Mouse (Mus musculus): ENCODE results near the gene Lrrc3b.

The Lrrc3b gene

GRCm38 (mm10) chr14:15438485-15439157, at the start of gene Lrrc3b:
Lrrc3b (minus strand) TSS chr14:15438987.
- peak; percentile 18 for DNase-seq

GRCm38 (mm10) chr14:15477668-15478067, 38.9 kb upstream of the Lrrc3b start:
- DNase-seq = no peak

DNA sequence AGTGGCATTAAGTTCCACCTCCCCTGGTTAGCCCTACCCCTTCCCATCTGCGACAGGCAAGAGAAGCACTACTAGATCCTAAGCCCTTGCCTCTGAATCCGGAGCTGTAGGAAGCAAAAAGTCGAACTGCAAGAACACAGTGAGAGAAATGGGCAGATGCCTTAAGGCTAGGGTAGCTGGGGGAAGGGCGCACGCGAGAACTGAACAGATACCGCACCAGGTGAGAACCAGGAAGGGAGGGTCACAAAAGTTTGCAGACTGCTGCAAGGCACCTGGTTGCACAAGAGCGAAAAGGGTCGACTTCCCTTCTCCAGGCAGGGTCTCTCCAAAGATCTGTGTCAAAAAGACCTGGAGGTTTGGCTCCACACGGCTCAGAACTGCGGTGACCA, 697 bp downstream of the Lrrc3b start:
- DNase-seq = no peak

GRCm38 (mm10) chr14:15437501-15437941, 1.3 kb downstream of the Lrrc3b start:
- no peak for DNase-seq

DNA sequence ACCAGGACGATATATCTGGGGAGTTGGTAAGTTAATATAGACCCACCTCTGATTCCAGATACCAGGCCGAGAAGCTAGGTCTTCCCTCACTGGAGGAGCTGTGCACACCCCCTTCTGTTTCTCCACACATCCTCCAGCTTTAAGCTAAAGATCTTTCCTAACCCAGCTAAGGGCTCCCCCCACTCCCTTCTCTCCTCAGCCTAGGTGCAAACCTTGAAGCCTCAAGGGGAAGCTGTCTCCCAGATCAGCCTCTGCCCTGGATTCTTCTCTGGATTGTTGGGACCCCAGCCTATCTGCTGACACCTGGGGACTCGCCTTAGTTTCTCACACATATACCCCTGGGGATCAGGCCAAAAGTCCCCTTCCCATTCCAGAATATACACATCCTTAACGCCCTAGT, 1.7 kb downstream of the Lrrc3b start:
- DNase-seq = no peak

DNA sequence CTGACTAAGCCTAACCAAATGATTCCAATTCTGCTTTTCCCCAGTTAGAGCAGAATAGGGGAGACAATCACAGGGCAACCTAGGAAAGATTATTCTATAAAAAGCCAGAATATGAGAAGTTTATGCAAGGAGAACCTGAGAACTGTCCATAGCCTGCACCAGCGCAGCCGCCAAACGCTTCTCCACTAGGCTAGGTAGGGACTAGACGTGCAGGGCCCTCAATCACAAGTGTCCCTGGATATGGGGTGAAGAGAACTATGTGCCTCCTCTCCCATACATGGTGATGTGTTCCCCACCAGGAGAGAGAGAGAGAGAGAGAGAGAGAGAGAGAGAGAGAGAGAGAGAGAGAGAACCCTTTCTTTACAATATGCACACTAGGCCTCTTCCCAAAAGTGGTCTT, 2.2 kb downstream of the Lrrc3b start:
- DNase-seq = no peak

GRCm38 (mm10) chr14:15432396-15432795, 6.4 kb downstream of the Lrrc3b start:
- DNase-seq = no peak

- no peak for DNase-seq
Observed at GRCm38 (mm10) chr14:15421624-15422023, 17.2 kb downstream of the Lrrc3b start.

- DNase-seq = no peak
Observed at GRCm38 (mm10) chr14:15410686-15411534, 27.9 kb downstream of the Lrrc3b start.

DNA sequence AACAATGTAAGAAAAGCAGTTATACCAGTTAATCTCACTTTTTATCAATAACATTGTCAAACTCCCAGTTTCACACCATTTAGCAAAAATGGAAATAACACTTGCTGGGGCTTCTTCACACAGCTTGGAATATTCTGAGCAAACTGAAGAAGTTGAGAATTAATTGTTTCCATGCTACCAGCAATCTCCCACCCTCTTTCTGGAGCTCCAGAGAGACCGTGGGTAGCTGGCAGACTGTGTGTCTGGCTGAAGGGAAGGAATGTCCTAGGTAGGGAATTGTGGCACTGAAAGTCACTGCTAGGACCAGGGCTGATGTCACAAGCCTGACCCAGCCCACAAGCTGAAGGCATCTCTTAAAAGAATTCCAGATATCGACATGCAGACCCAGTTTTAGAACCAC, 53.3 kb downstream of the Lrrc3b start:
- DNase-seq = no peak

DNA sequence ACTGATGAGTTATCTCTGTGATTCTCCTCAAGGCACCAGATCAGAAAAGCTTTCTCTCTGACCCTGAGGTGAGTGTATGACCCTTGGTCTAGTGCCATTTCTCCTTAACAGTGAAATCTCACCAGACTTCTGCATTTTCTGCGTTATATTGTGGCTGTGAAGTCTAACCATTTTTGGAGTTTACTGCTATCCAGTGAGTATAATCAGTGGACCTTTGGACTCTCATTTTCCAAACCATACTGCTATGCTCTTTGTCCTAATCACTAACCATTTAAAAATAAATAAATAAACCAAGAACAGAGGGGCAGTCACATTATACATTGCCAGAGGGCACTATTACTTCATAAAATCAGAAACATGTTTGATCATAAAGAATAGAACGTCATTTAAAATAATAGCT, 53.8 kb downstream of the Lrrc3b start:
- no peak for DNase-seq

DNA sequence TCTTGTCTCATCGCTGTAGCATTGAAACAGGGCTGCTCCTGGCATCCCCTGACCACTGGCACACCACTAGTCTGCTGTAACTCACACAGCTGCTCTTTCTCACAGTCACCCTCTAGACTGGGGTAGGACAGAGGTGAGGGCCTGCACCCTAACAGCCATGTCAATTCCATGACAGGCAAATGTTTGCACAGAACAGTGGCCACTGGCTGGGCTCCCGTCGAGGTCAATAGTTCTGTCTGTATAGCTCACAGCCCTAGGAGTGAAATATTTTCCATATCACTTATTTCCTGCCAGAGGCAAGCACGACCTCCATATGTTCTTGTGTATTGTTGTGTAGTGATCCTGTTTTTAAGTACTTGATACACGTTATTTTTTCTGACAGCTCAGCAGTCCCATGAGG, 54.3 kb downstream of the Lrrc3b start:
- peak; percentile 6 for DNase-seq

- no peak for DNase-seq
Observed at GRCm38 (mm10) chr14:15383133-15383532, 55.7 kb downstream of the Lrrc3b start.

DNA sequence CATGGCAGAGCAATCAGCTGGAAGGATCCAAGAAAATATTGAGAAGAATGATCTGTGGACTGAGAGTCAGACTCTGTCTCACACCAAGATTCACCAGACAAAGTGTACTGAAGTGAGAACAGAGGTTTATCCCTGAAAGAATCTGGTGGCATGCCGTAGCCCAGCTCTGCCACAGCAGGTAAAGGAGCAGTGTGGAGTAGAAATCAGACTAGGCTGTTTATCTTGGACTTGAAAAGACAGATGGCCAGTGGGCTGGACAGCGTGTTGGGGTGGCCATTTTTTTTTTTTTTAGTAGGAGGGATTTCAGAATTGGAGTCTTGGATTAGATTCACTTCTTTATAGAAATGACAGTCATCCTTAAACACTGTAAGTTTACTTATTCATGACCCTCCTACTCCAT, 61.4 kb downstream of the Lrrc3b start:
- no peak for DNase-seq

GRCm38 (mm10) chr14:15376786-15377185, 62.0 kb downstream of the Lrrc3b start:
- peak; percentile 3 for DNase-seq

DNA sequence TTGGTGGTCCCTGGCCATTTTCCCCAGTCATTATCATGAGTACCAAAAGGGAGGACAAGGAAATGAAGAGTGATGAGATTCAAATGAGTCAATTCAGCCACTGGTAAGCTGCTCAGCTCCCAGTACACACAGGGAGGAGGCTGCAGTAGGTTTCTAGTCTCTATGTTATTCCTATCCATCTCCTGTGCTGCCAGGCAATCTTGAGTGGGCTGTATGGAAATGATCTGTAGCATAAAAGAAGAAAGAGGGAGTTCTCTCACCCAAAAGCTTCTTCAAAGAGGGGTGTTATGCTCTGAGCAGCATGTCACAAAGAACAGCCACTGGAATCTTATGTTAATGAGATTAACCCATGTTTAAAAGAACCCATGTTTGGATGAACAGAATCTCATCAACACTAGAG, 64.5 kb downstream of the Lrrc3b start:
- DNase-seq = no peak

- DNase-seq = peak; percentile 20
Observed at GRCm38 (mm10) chr14:15372985-15373384, 65.8 kb downstream of the Lrrc3b start.

DNA sequence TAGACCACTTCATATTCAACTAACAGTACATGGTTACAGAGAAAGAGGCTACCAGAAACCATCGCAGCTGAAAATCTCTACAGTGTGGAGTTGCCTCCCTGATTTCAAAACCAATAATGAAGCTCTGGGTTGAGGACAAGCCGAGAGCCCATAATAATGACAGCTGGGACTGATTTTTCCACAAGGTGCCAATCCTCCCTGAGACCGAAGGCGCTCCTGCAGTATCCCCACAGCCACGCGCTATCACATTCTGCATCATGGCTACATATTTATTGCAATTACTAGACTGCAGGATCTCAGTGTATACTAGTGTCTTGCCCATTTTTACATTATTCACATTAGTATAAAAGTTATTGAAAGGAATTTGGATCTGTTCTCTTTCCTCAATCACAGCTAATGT, 73.7 kb downstream of the Lrrc3b start:
- DNase-seq = no peak

GRCm38 (mm10) chr14:15359893-15360292, 78.9 kb downstream of the Lrrc3b start:
- no peak for DNase-seq

- DNase-seq = no peak
Observed at GRCm38 (mm10) chr14:15359134-15359533, 79.7 kb downstream of the Lrrc3b start.

DNA sequence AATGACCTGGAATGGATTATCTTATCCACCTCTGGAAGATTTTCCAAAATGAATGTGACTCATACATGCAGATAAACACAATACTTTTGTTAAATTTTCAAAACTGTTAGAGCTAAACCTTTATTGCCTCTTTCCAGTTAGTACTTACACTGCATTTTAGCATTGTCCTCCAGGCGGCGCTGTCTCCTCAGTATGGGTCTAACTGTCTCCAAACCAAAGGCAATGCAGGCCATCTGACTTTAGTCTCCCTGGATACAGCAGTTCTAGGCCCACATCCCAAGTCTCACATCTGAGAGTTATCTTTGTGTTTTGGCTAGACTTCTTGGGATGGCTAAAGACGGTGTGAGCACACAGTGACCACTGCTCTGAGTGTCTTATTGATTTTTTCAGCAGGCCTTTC, 83.3 kb downstream of the Lrrc3b start:
- DNase-seq = peak; percentile 79

GRCm38 (mm10) chr14:15354299-15354698, 84.5 kb downstream of the Lrrc3b start:
- no peak for DNase-seq

GRCm38 (mm10) chr14:15333130-15333529, 105.7 kb downstream of the Lrrc3b start:
- DNase-seq = no peak

DNA sequence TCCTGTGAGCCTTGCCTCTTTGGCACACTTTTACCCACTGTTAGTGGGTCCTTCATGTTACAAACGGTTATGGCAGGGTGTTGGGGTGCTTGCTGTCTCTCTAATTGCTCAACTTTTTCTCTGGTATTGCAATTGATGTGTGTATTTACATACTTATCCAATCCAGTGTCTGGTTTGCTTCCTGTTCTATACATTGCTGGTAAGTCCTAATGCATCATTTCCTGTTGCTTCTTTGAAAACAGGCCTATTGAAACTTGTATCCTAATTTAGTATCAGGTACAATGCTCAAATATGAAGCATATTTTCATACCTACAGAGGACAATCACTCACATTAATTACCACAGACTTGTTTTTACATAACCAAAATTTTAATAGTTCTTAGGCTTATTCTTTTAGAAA, 107.4 kb downstream of the Lrrc3b start:
- no peak for DNase-seq

Data from lung, postnatal 10 days (tissue).